In genomic region chr11:44715776-44716175, GRCm38 (mm10) we compare ENCODE assay signal across 14 mouse cellular contexts.
DNase-seq lines count a peak whose midpoint lies in the region; ATAC-seq and TF ChIP-seq lines count a peak whose summit lies in the region.
"Had no signal": no experiment of that assay in that cellular context is flagged by ENCODE, and none has a peak within 500 bp of the region (broad histone marks: within the 10 kb centered on the region; RNA-seq: fewer than 3 reads in every experiment).

No protein-coding gene starts in this region.

- peak overlapping the region; percentile 21; the same call in 1 of the 2 replicates for H3K27ac ChIP-seq in cerebellum, adult 2 months (ENCODE audit: insufficient read depth, low read length)
- peak overlapping the region; percentile 39 for H3K27ac ChIP-seq in kidney, adult 2 months (ENCODE audit: insufficient read depth, low read depth, low read length)
- H3K27ac ChIP-seq in kidney, embryonic 15.5 days: no peak overlapping the region
- peak overlapping the region; percentile 42 for H3K27ac ChIP-seq in kidney, embryonic 16.5 days (ENCODE audit: low read length)
- H3K27ac ChIP-seq: embryonic facial prominence, embryonic 13.5 days; forebrain, embryonic 10.5 days; hindbrain, postnatal 0 days; midbrain, embryonic 10.5 days; stomach, embryonic 15.5 days had no signal

- no peaks in the 10 kb centered on the region for H3K36me3 ChIP-seq in kidney, adult 2 months (ENCODE audit: control insufficient read depth, insufficient read depth, low read length)
- no peaks in the 10 kb centered on the region for H3K36me3 ChIP-seq in kidney, embryonic 15.5 days
- no peaks in the 10 kb centered on the region for H3K36me3 ChIP-seq in kidney, embryonic 16.5 days (ENCODE audit: insufficient read depth, low read length)
- H3K36me3 ChIP-seq: embryonic facial prominence, embryonic 13.5 days; forebrain, embryonic 10.5 days; midbrain, embryonic 10.5 days; stomach, embryonic 15.5 days had no signal

- no peak overlapping the region for H3K4me2 ChIP-seq in kidney, embryonic 15.5 days
- H3K4me2 ChIP-seq in kidney, embryonic 16.5 days (replicated peaks; ENCODE audit: low read depth, low read length): no peak overlapping the region
- H3K4me2 ChIP-seq: embryonic facial prominence, embryonic 13.5 days; liver, embryonic 11.5 days; stomach, embryonic 15.5 days had no signal

- H3K4me1 ChIP-seq in cerebellum, adult 2 months (ENCODE audit: control insufficient read depth, insufficient read depth, low read length): no peaks in the 10 kb centered on the region
- H3K4me1 ChIP-seq in kidney, adult 2 months (ENCODE audit: control insufficient read depth, insufficient read depth, low read length): no peaks in the 10 kb centered on the region
- H3K4me1 ChIP-seq in kidney, embryonic 15.5 days: peaks cover 16% of the 10 kb centered on the region
- peaks cover 12% of the 10 kb centered on the region; the same call in 1 of the 2 replicates for H3K4me1 ChIP-seq in kidney, embryonic 16.5 days (ENCODE audit: insufficient read depth, low read length)

- no peaks in the 10 kb centered on the region for H3K9me3 ChIP-seq in kidney, embryonic 15.5 days (replicated peaks)
- H3K9me3 ChIP-seq in kidney, embryonic 16.5 days (ENCODE audit: low read length): no peaks in the 10 kb centered on the region
- H3K9me3 ChIP-seq: embryonic facial prominence, embryonic 13.5 days; forebrain, embryonic 10.5 days; midbrain, embryonic 10.5 days; stomach, embryonic 15.5 days had no signal

- H3K27me3 ChIP-seq in cerebellum, adult 2 months (ENCODE audit: control insufficient read depth, insufficient read depth, low read length): no peaks in the 10 kb centered on the region
- H3K27me3 ChIP-seq in kidney, adult 2 months (replicated peaks; ENCODE audit: control insufficient read depth, insufficient read depth, low read length): no peaks in the 10 kb centered on the region
- no peaks in the 10 kb centered on the region for H3K27me3 ChIP-seq in kidney, embryonic 15.5 days
- no peaks in the 10 kb centered on the region for H3K27me3 ChIP-seq in kidney, embryonic 16.5 days (ENCODE audit: insufficient read depth, low read length)
- H3K27me3 ChIP-seq: embryonic facial prominence, embryonic 13.5 days; stomach, embryonic 15.5 days had no signal

- no peak overlapping the region for H3K4me3 ChIP-seq in cerebellum, adult 2 months (replicated peaks; ENCODE audit: insufficient read depth, low read depth, low read length)
- no peak overlapping the region for H3K4me3 ChIP-seq in kidney, adult 2 months (ENCODE audit: insufficient read depth, low read depth, low read length)
- no peak overlapping the region for H3K4me3 ChIP-seq in kidney, embryonic 15.5 days (replicated peaks)
- no peak overlapping the region for H3K4me3 ChIP-seq in kidney, embryonic 16.5 days (ENCODE audit: low read length)
- H3K4me3 ChIP-seq: embryonic facial prominence, embryonic 13.5 days; forebrain, embryonic 10.5 days; midbrain, embryonic 10.5 days; stomach, embryonic 15.5 days had no signal

- DNase-seq in cerebellum, adult 2 months: no peak
- no peak for DNase-seq in cerebellum, adult 8-10 months
- DNase-seq in kidney, adult 2 months: peak; percentile 78
- DNase-seq in adipocyte (ENCODE audit: low spot score): peak; percentile 13
- no peak for DNase-seq in urinary bladder, adult 18-20 months (ENCODE audit: low spot score in 2 of 2)
- DNase-seq: right cerebral cortex, adult 18-20 months had no signal

- no peak for ATAC-seq in kidney, embryonic 15.5 days (replicated peaks; ENCODE audit: low FRiP score)
- no peak for ATAC-seq in kidney, embryonic 16.5 days (ENCODE audit: low FRiP score, low TSS enrichment)
- ATAC-seq: hindbrain, postnatal 0 days had no signal

- 49% methylated on average over 4 of the region's 4 CpGs for WGBS in cerebellum, adult 2 months
- 53% methylated on average over 4 of the region's 4 CpGs for WGBS in kidney, adult 2 months
- 66% methylated on average over 4 of the region's 4 CpGs for WGBS in kidney, embryonic 15.5 days
- 52% methylated on average over 4 of the region's 4 CpGs for WGBS in kidney, embryonic 16.5 days

- no peak overlapping the region for H3K9ac ChIP-seq in kidney, embryonic 15.5 days
- no peak overlapping the region for H3K9ac ChIP-seq in kidney, embryonic 16.5 days (replicated peaks; ENCODE audit: low read length)
- H3K9ac ChIP-seq: embryonic facial prominence, embryonic 13.5 days; stomach, embryonic 15.5 days had no signal

- no peak for TF ChIP-seq POLR2A in cerebellum, adult 2 months (IDR thresholded peaks at IDR 0.05; ENCODE audit: borderline replicate concordance, insufficient read depth, low read length)
- no peak for TF ChIP-seq POLR2A in kidney, adult 2 months (IDR thresholded peaks at IDR 0.05; ENCODE audit: low read depth, low read length)

- no peak for TF ChIP-seq CTCF in cerebellum, adult 2 months (IDR thresholded peaks at IDR 0.05; ENCODE audit: borderline replicate concordance, insufficient read depth, low read depth, low read length)
- TF ChIP-seq CTCF in kidney, adult 2 months (conservative IDR thresholded peaks at IDR 0.05; ENCODE audit: insufficient read depth, insufficient read length, low read depth, low read length): no peak

Comparison
In these comparisons a context has a peak if more than half of its experiments do, and no peak if none do; other contexts are left out.
1. DNase-seq: peak in kidney, adult 2 months (single experiment) and adipocyte (single experiment); none in cerebellum, adult 2 months (0 of 2), cerebellum, adult 8-10 months (single experiment) and urinary bladder, adult 18-20 months (0 of 2).